Mouse (Mus musculus) forebrain, embryonic 11.5 days (tissue): Measurements from ENCODE around the gene Rpl5. TPM values are rescaled to one million over a fixed set of nuclear protein-coding genes. Genes with fewer than 3 reads are reported as not detected.

Experiments used
- ATAC-seq: fragments of 200-750 bp; cut with Nextera tagmentation; replicated peaks from 2 replicates; pipeline ENCODE4 v1.8.0; 2017; ENCODE audit warnings: moderate TSS enrichment; ENCODE audit not compliant: low FRiP score
- DNase-seq: peaks from one replicate; pipeline ENCODE4 v3.0.0-alpha.2; 2017; ENCODE audit warnings: low spot score
- H3K27ac ChIP-seq: fragments of 300-500 bp; sonication (generic); 2 replicates; pipeline ENCODE4 v1.5.1; 2014; ENCODE audit warnings: low read depth, low read length
- H3K27me3 ChIP-seq: fragments of 300-500 bp; sonication (generic); 2 replicates; pipeline ENCODE4 v1.6.1; 2014; ENCODE audit warnings: mild to moderate bottlenecking, low read length, mixed read lengths; ENCODE audit not compliant: control insufficient read depth, insufficient read depth
- H3K36me3 ChIP-seq: fragments of 300-500 bp; sonication (generic); 2 replicates; pipeline ENCODE4 v1.6.1; 2014; ENCODE audit warnings: mild to moderate bottlenecking, low read length, moderate library complexity, mixed read lengths; ENCODE audit not compliant: control insufficient read depth, insufficient read depth
- H3K4me1 ChIP-seq: fragments of 300-500 bp; sonication (generic); replicated peaks from 2 replicates; pipeline ENCODE4 v1.6.1; 2014; ENCODE audit warnings: low read length, mixed read lengths; ENCODE audit not compliant: control insufficient read depth, insufficient read depth
- H3K4me2 ChIP-seq: fragments of 300-500 bp; sonication (generic); 2 replicates; pipeline ENCODE4 v1.6.1; 2014; ENCODE audit warnings: low read depth, mild to moderate bottlenecking, low read length, moderate library complexity, mixed read lengths; ENCODE audit not compliant: severe bottlenecking
- H3K4me3 ChIP-seq: fragments of 300-500 bp; sonication (generic); 2 replicates; pipeline ENCODE4 v1.5.1; 2014; ENCODE audit warnings: low read depth, low read length
- H3K9ac ChIP-seq: fragments of 300-500 bp; sonication (generic); 2 replicates; pipeline ENCODE4 v1.6.1; 2014; ENCODE audit warnings: low read length
- H3K9me3 ChIP-seq: fragments of 300-500 bp; sonication (generic); 2 replicates; pipeline ENCODE4 v1.6.1; 2016; ENCODE audit warnings: low read length, mixed read lengths; ENCODE audit not compliant: control insufficient read depth
- WGBS: fragments of 180-500 bp; shearing (Covaris S2); extraction: QIAGEN DNeasy Blood & Tissue Kit; methylation state at CpG from one replicate; pipeline ENCODE4 v1.1.7; 2014; 5-methylcytosine and 5-hydroxymethylcytosine counted together
- polyA plus RNA-seq: library from polyadenylated mRNA; unstranded; fragments of >200 nt; fragmentation: Nextera tagmentation; extraction: Ambion mirVana; gene quantifications from 2 replicates; pipeline ENCODE4 v1.2.1, GENCODE M21; 2014

The Rpl5 gene
- 83.2 and 84.4 TPM in 2 replicates for polyA plus RNA-seq

DNA sequence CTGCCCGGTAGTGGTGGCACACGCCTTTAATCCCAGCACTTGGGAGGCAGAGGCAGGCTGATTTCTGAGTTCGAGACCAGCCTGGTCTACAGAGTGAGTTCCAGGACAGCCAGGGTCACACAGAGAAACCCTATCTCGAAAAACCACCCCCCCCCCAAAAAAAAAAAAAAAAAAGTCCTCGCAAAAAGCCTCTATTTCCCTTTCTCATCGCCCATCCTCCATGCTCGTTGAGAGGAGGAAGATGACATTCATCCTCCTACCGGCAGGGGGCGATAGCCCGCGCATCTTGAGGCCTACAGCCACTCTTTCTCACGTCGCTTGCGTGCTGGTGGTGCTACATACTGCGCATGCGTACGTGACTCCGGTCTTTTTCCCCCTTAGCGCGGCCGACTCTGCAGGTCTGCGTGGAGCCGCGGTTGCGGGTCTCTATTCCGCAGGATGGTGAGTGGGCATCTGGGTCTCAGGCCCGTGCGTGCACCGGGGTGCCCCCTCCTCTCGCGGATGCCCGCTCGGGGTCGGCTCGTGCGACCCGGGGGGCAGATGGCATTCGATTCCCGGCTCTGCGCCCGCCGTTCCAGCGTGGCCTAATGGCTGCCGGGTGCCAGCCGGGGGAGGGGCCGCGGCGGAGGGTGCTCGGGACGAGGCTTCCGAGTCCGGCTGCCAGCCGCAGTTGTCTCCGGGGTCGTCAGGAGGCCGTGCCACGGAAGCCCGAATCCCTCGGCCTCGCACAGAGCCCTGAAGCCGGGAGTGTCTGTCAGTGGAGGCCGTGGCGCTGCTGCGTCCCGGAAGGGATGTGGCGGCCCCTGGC, at the start of gene Rpl5:
TSS of gene Rpl5 (plus strand) at position 297 of the 808 bp plus-strand sequence.
- Histone ChIP-seq H3K27ac (peak within 1 kb of the TSS; percentile 59), H3K27me3 (no peaks in the 10 kb centered on the region), H3K9ac (peak within 1 kb of the TSS; percentile 98), H3K4me1 (peaks cover 4% of the 10 kb centered on the region; the same call in 1 of the 2 replicates), H3K9me3 (no peaks in the 10 kb centered on the region), H3K4me2 (peak within 1 kb of the TSS; percentile 43), H3K4me3 (peak within 1 kb of the TSS; percentile 99), H3K36me3 (peaks cover 5% of the 10 kb centered on the region; the same call in 1 of the 2 replicates)
- peak; percentile 98 for ATAC-seq
- peak; percentile 98 for DNase-seq
- 3% methylated on average over 66 of the region's 66 CpGs for WGBS

DNA sequence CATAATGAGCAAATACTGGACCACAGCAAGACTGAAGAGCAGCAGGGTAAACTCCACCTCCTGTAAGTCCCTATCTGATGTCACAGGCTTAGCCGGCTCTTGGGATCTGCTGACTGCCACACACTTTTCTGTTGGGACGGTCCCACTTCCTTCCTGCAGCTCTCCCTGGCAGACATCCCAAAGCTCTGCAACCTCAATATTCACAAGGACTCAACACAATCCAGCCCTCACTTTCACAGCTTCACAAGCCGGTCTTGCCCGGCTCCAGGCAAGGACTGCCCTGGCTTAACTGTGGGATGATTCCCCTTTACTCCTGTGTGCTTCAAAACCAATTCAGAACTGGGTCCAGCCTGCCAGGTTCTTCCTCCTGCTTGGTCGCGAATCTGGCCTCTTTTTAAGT, 46.5 kb upstream of the Rpl5 start:
- 21% methylated on average over 6 of the region's 6 CpGs for WGBS

DNA sequence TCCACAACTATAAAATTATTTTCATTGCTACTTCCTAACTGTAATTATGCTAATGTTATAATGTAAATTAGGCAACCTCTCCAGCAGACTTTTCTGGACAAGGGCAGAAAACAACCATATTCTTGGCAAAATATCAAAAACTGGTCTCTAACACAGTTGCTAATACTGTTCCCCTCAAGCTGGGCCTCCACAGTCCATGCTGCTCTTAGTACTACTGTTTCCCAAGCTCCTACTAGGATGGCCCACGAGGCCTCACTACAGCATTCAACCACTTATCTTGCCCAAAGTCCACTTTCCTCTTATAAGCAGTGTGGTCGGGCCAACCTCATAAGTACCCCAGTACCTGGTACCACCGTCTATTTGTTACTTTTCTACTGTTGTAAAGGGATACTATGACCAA, 45.7 kb upstream of the Rpl5 start:
- Histone ChIP-seq H3K4me1 (0 out of 2 replicates have a peak, but pooled peaks cover 2% of the 10 kb centered on the region), H3K4me2 (no peak overlapping the region), H3K9me3 (no peaks in the 10 kb centered on the region), H3K27ac (no peak overlapping the region), H3K36me3 (no peaks in the 10 kb centered on the region), H3K9ac (no peak overlapping the region), H3K27me3 (no peaks in the 10 kb centered on the region), H3K4me3 (no peak overlapping the region)
- no peak for ATAC-seq
- 73% methylated on average over 3 of the region's 3 CpGs for WGBS
- no peak for DNase-seq

More for the DNA sequence above, 46.5 kb upstream of the Rpl5 start:
- H3K27ac ChIP-seq, result no peak overlapping the region
- H3K9me3 ChIP-seq, result no peaks in the 10 kb centered on the region
- ATAC-seq (no peak), DNase-seq (no peak)
- no peaks in the 10 kb centered on the region for H3K27me3 ChIP-seq
- H3K4me3 ChIP-seq, result no peak overlapping the region
- H3K36me3 ChIP-seq, result no peaks in the 10 kb centered on the region
- H3K4me1 ChIP-seq, result 0 out of 2 replicates have a peak, but pooled peaks cover 2% of the 10 kb centered on the region
- H3K4me2 ChIP-seq, result no peak overlapping the region
- H3K9ac ChIP-seq, result no peak overlapping the region

DNA sequence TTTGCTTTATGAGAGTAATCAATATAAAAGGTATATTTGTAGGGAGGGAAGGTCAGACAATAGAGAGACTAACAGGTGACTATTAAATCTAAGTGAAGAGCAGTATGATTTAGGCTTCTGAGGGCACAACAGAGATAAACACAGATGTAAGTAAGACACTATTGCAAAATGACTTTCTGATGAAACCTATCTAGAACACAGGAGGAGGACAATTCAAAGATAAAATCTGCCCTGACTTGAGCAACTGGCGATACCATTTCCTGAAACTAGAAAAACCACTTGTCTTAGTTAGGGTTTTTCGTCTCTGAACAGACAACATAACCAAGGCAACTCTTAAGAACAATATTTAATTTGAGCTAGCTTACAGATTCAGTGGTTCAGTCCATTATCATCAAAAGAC, 44.8 kb upstream of the Rpl5 start:
- H3K27me3 ChIP-seq, result no peaks in the 10 kb centered on the region
- H3K27ac ChIP-seq, result no peak overlapping the region
- no peaks in the 10 kb centered on the region for H3K36me3 ChIP-seq
- H3K9me3 ChIP-seq, result no peaks in the 10 kb centered on the region
- no peak for ATAC-seq
- H3K4me2 ChIP-seq, result no peak overlapping the region
- 0 out of 2 replicates have a peak, but pooled peaks cover 2% of the 10 kb centered on the region for H3K4me1 ChIP-seq
- no peak overlapping the region for H3K9ac ChIP-seq
- WGBS, result 89% methylated on average over 2 of the region's 2 CpGs
- no peak overlapping the region for H3K4me3 ChIP-seq
- DNase-seq, result no peak

DNA sequence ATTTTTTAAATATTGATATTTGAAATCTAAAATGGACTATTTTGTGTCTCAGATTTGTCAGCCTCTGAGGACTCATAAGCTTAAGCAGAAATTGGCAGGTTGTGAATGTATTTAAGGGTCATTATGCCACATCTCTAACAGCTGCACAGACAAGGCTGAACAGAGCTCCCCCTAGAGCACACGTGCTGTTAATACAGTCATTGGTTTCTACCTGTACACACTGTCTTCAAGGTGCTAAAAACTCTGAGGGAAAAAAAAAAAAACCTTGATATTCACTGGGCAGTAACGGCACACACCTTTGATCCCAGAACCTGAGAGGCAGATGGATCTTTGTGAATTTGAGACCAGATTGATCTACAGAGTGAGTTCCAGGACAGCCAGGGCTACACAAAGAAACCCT, 41.3 kb upstream of the Rpl5 start:
- no peak for ATAC-seq
- H3K9ac ChIP-seq, result no peak overlapping the region
- 54% methylated on average over 2 of the region's 2 CpGs for WGBS

DNA sequence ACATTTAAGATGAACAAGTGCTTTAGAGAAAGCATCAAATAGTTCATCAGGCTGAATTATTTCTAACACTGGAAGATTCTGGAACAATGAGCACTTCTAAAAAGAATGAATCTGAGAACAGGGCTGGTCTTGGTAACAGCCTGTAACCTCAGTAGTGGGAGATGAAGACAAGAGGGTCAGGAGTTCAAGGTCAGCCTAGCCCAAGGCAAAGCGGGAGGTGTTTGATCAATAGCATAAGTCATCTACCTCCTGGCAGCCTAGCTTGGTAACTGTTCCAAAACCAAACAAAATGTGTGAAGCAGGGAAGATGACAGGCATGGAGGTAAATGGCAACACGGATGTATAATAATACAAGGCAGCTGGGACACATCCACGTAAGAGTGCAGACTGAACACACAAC, 36.3 kb upstream of the Rpl5 start:
- Histone ChIP-seq H3K4me3 (no peak overlapping the region), H3K9me3 (no peaks in the 10 kb centered on the region), H3K36me3 (no peaks in the 10 kb centered on the region), H3K4me1 (no peaks in the 10 kb centered on the region), H3K27me3 (no peaks in the 10 kb centered on the region), H3K9ac (no peak overlapping the region), H3K4me2 (no peak overlapping the region), H3K27ac (no peak overlapping the region)
- DNase-seq, result no peak
- 85% methylated on average over 3 of the region's 3 CpGs for WGBS
- no peak for ATAC-seq

More for the DNA sequence above, 41.3 kb upstream of the Rpl5 start:
- Histone ChIP-seq H3K4me1 (0 out of 2 replicates have a peak, but pooled peaks cover 2% of the 10 kb centered on the region), H3K4me3 (no peak overlapping the region), H3K27me3 (no peaks in the 10 kb centered on the region), H3K9me3 (no peaks in the 10 kb centered on the region), H3K4me2 (no peak overlapping the region), H3K27ac (no peak overlapping the region), H3K36me3 (no peaks in the 10 kb centered on the region)
- no peak for DNase-seq

DNA sequence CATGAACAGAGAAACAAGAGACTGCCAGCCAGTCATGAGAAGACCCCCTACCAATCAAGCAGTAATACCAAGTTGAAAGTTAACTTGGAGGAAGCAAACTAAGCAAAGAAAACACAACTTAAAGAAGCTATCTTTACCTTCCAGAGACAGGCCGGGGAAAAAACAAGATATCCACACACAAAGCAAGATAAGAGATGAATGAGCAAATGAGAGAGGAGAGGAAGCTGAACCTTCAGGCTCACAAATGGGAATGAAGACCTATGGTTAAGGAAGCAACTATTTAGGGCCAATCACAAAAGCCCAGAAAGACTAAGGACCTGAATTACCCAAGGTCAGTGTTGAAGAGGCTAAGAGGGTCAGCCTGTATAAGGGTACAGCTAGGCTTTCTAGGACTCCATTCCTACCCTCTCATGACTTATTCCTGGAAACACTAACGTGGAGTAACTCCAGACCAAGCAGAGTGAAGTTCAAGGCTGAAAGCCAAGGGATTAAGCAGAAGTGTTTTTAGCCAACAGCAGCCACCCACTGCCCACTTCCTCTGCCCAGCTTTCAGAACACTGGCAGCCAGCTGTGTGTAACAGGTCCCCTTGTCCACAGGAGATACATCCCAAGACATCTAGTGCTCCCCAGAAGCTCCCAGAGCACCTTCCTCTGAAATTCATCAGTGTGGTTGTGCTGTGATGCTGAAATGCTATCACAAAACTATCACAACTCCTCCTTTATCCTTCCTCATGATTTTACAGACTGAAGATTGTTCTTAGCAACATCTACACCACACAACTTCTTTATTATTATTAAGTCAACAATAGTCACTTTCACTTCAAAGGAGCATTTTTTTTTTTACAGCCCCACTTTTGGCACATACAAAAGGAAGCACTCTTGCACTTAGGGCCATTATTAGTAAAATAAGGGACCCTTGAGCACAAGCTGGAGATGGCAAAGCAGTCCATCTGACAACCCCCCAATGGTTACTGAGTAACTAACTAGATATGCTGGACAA, 33.9 kb upstream of the Rpl5 start:
- Histone ChIP-seq H3K4me1 (no peaks in the 10 kb centered on the region), H3K27ac (no peak overlapping the region), H3K36me3 (no peaks in the 10 kb centered on the region), H3K9ac (no peak overlapping the region), H3K4me3 (no peak overlapping the region), H3K4me2 (no peak overlapping the region), H3K27me3 (no peaks in the 10 kb centered on the region), H3K9me3 (no peaks in the 10 kb centered on the region)
- ATAC-seq (no peak), DNase-seq (no peak)
- WGBS, result 78% methylated on average over 2 of the region's 2 CpGs
